Mouse (Mus musculus): ENCODE results near the gene Eif5a.

The Eif5a gene

GRCm38 (mm10) chr11:69877878-69878277 is 43.9 kb downstream of the Eif5a start, which contains the start of gene Tmem95:
Tmem95 (minus strand) TSS chr11:69878018.
- DNase-seq (ENCODE audit: low spot score in 2 of 2) = no peak

- DNase-seq (ENCODE audit: low spot score in 2 of 2) = peak; percentile 90 to 94
Observed at GRCm38 (mm10) chr11:69876867-69877266, 44.9 kb downstream of the Eif5a start.

- DNase-seq (ENCODE audit: low spot score in 2 of 2) = no peak
Observed at GRCm38 (mm10) chr11:69876186-69876585, 45.6 kb downstream of the Eif5a start.

GRCm38 (mm10) chr11:69872451-69872850 is 49.3 kb downstream of the Eif5a start:
- DNase-seq (ENCODE audit: low spot score in 2 of 2) = no peak

GRCm38 (mm10) chr11:69871822-69872221 is 49.9 kb downstream of the Eif5a start:
- no peak for DNase-seq (ENCODE audit: low spot score in 2 of 2)

GRCm38 (mm10) chr11:69870289-69871069 is 51.3 kb downstream of the Eif5a start:
- no peak for DNase-seq (ENCODE audit: low spot score in 2 of 2)

GRCm38 (mm10) chr11:69867335-69867734 is 54.4 kb downstream of the Eif5a start:
- DNase-seq (ENCODE audit: low spot score in 2 of 2) = no peak
